Comparison of ENCODE assay signal across 20 mouse cellular contexts in the genomic region with DNA sequence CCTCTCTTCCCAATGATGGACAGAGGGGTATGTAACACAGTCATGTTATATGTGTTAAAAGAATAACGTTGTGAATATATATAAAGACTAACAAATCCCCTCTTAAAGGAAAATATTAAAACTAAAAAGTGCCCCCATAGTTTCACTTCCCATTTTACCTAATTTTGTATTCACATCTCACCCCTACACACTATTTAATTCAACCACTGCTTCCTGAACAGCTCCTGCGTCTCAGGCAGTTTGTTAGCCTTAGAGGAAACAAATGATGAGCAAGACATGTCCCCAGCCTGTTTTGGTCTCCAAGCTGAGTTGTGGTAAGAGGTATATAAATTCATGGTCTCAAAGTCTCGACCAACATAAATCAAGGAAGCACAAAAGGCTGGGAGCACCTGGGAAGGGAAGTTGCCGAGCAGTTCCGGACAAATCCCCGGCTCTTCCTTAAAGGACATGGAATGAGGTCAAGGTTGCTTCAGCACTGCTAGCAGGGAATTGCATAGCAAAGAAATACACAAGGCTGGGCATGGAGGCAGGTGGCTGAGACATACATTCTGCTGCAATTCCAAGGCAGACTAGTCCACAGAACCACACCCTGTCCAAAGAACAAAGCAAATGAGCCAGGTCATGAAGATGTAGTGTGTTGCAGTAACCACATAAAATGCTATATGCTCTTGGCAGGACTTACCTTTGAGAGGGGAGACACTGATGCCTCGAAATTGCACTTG.
DNase-seq lines count a peak whose midpoint lies in the region; ATAC-seq and TF ChIP-seq lines count a peak whose summit lies in the region.
"Had no signal": no experiment of that assay in that cellular context is flagged by ENCODE, and none has a peak within 500 bp of the region (broad histone marks: within the 10 kb centered on the region; RNA-seq: fewer than 3 reads in every experiment).

No protein-coding gene starts in this region.

- H3K4me3 ChIP-seq in CH12.LX (replicated peaks in 1 of 3; ENCODE audit: low read depth in 2 of 3, low read length in 2 of 3, poor library complexity in 1 of 3), result peak overlapping the region in 1 of 3 experiments; percentile 12
- H3K4me3 ChIP-seq in hindbrain, embryonic 13.5 days, result no peak overlapping the region
- H3K4me3 ChIP-seq: left cerebral cortex, adult 2 months; limb, embryonic 10.5 days; midbrain, embryonic 15.5 days had no signal

- peak overlapping the region; percentile 99 for H3K27ac ChIP-seq in CH12.LX (ENCODE audit: insufficient read depth, low read depth)
- no peak overlapping the region for H3K27ac ChIP-seq in hindbrain, embryonic 13.5 days
- H3K27ac ChIP-seq: left cerebral cortex, adult 2 months; limb, embryonic 10.5 days; macrophage; midbrain, embryonic 15.5 days had no signal

- peaks cover 0 to 4% of the 10 kb centered on the region in 2 experiments for H3K36me3 ChIP-seq in CH12.LX (replicated peaks in 1 of 2; ENCODE audit: control insufficient read depth in 1 of 2, insufficient read depth in 1 of 2, low read length in 1 of 2)
- H3K36me3 ChIP-seq in hindbrain, embryonic 13.5 days, result no peaks in the 10 kb centered on the region
- H3K36me3 ChIP-seq: limb, embryonic 10.5 days; midbrain, embryonic 15.5 days had no signal

- peak overlapping the region; percentile 43 for H3K9ac ChIP-seq in CH12.LX (ENCODE audit: insufficient read depth, low read depth)
- H3K9ac ChIP-seq in hindbrain, embryonic 13.5 days, result no peak overlapping the region
- H3K9ac ChIP-seq: midbrain, embryonic 15.5 days had no signal

- H3K9me3 ChIP-seq in CH12.LX (replicated peaks; ENCODE audit: low read length), result no peaks in the 10 kb centered on the region
- H3K9me3 ChIP-seq in hindbrain, embryonic 13.5 days, result no peaks in the 10 kb centered on the region
- H3K9me3 ChIP-seq: limb, embryonic 10.5 days; midbrain, embryonic 15.5 days had no signal

- no peak for TF ChIP-seq POLR2A in CH12.LX (IDR thresholded peaks at IDR 0.05; ENCODE audit: low read depth, low read length)

- H3K4me2 ChIP-seq in CH12.LX (ENCODE audit: insufficient read depth, low read depth, poor library complexity, severe bottlenecking), result peak overlapping the region; percentile 76
- no peak overlapping the region for H3K4me2 ChIP-seq in hindbrain, embryonic 13.5 days
- H3K4me2 ChIP-seq: liver, embryonic 11.5 days; midbrain, embryonic 15.5 days had no signal

- peak; percentile 28 for DNase-seq in A20 (ENCODE audit: low read depth, low spot score)
- peak; percentile 85 for DNase-seq in CH12.LX (ENCODE audit: extremely low read depth)
- no peak for DNase-seq in kidney, postnatal 4 days
- no peak for DNase-seq in cerebellum, postnatal 25 days
- DNase-seq: adrenal gland, postnatal 10 days; cerebellum, adult 9-11 months; gastrocnemius, postnatal 25 days; heart, postnatal 4 days; lung, adult 2 months; right cerebral cortex, postnatal 25 days; thymus, adult 2 months had no signal

- peak; percentile 96 for ATAC-seq in granulocyte monocyte progenitor cell, adult 5-6 weeks (replicated peaks; ENCODE audit: poor library complexity, severe bottlenecking)
- ATAC-seq in megakaryocyte progenitor cell, adult 5-6 weeks (replicated peaks; ENCODE audit: poor library complexity), result peak; percentile 94
- ATAC-seq in hindbrain, embryonic 13.5 days (ENCODE audit: low FRiP score), result no peak
- ATAC-seq: CD4-positive, CD25-positive, alpha-beta regulatory T cell, adult 4 months; midbrain, embryonic 15.5 days had no signal

- no peak for TF ChIP-seq CTCF in CH12.LX (conservative IDR thresholded peaks at IDR 0.05 in 1 of 2, IDR thresholded peaks at IDR 0.05 in 1 of 2; ENCODE audit: low read depth in 2 of 2, low read length in 2 of 2)

- peak; percentile 97 for TF ChIP-seq EP300 in CH12.LX (IDR thresholded peaks at IDR 0.05; ENCODE audit: low read length)

- 86% methylated on average over 7 of the region's 7 CpGs for WGBS in hindbrain, embryonic 13.5 days

- peaks cover 27 to 78% of the 10 kb centered on the region in 2 experiments for H3K4me1 ChIP-seq in CH12.LX (ENCODE audit: control insufficient read depth in 1 of 2, insufficient read depth in 2 of 2)
- H3K4me1 ChIP-seq in hindbrain, embryonic 13.5 days (replicated peaks), result peaks cover 1% of the 10 kb centered on the region

- no peaks in the 10 kb centered on the region for H3K27me3 ChIP-seq in CH12.LX (replicated peaks)
- H3K27me3 ChIP-seq in hindbrain, embryonic 13.5 days, result no peaks in the 10 kb centered on the region
- H3K27me3 ChIP-seq: midbrain, embryonic 15.5 days had no signal

- H3K79me2 ChIP-seq in CH12.LX (replicated peaks; ENCODE audit: control insufficient read depth, extremely low read depth, insufficient read depth, poor library complexity, severe bottlenecking), result peaks cover 29% of the 10 kb centered on the region

- in situ Hi-C loops in CH12.LX (cut with MboI; ENCODE audit: low pct_ligation_motif_present, low pct_unique_long_range_greater_than_20kb, low sequenced_read_pairs), result no loop called here

- TF ChIP-seq RAD21 in CH12.LX (IDR thresholded peaks at IDR 0.05; ENCODE audit: low read depth, low read length), result no peak

- dilution Hi-C loops in CH12.LX (cut with MboI; ENCODE audit: extremely low pct_ligation_motif_present, extremely low pct_unique_long_range_greater_than_20kb, low sequenced_read_pairs), result no loop called here

TF ChIP-seq in CH12.LX, 34 proteins besides CTCF, POLR2A, EP300 and RAD21:
- TF ChIP-seq MAZ (IDR thresholded peaks at IDR 0.05; ENCODE audit: low read depth, low read length), result peak; percentile 92
- peak; percentile 56; the same call in 1 of the 2 replicates for TF ChIP-seq MAFK (IDR thresholded peaks at IDR 0.05; ENCODE audit: insufficient replicate concordance, low read length)
- no peak for TF ChIP-seq E2F4 (IDR thresholded peaks at IDR 0.05; ENCODE audit: insufficient replicate concordance, low read depth, low read length)
- no peak for TF ChIP-seq HCFC1 (IDR thresholded peaks at IDR 0.05; ENCODE audit: low read depth, low read length)
- TF ChIP-seq JUN (IDR thresholded peaks at IDR 0.05; ENCODE audit: insufficient read depth, low read depth, low read length), result peak; percentile 14; the same call in 1 of the 2 replicates
- TF ChIP-seq CHD2 (IDR thresholded peaks at IDR 0.05; ENCODE audit: low read length), result peak; percentile 41
- TF ChIP-seq TBP (conservative IDR thresholded peaks at IDR 0.05; ENCODE audit: low read depth, low read length), result no peak
- TF ChIP-seq IRF4 (IDR thresholded peaks at IDR 0.05; ENCODE audit: low read depth, low read length), result peak; percentile 97
- no peak for TF ChIP-seq RCOR1 (conservative IDR thresholded peaks at IDR 0.05; ENCODE audit: low read depth, low read length)
- no peak for TF ChIP-seq NRF1 (IDR thresholded peaks at IDR 0.05; ENCODE audit: low read depth, low read length)
- no peak for TF ChIP-seq SMC3 (IDR thresholded peaks at IDR 0.05; ENCODE audit: low read depth, low read length)
- peak; percentile 68; the same call in 1 of the 2 replicates for TF ChIP-seq MEF2A (IDR thresholded peaks at IDR 0.05; ENCODE audit: borderline replicate concordance, low read depth, low read length)
- no peak for TF ChIP-seq ZNF384 (IDR thresholded peaks at IDR 0.05; ENCODE audit: low read depth, low read length)
- peak; percentile 58 for TF ChIP-seq ELF1 (IDR thresholded peaks at IDR 0.05; ENCODE audit: low read depth, low read length)
- no peak for TF ChIP-seq NELFE (IDR thresholded peaks at IDR 0.05; ENCODE audit: low read depth, low read length)
- 0 out of 2 replicates have a peak, but pooled peaks have one; percentile 42 for TF ChIP-seq SIN3A (IDR thresholded peaks at IDR 0.05; ENCODE audit: low read length)
- TF ChIP-seq MYC (IDR thresholded peaks at IDR 0.05; ENCODE audit: low read depth, low read length), result no peak
- TF ChIP-seq BHLHE40 (IDR thresholded peaks at IDR 0.05; ENCODE audit: low read depth, low read length), result peak; percentile 65
- peak; percentile 46; the same call in 1 of the 2 replicates for TF ChIP-seq MXI1 (IDR thresholded peaks at IDR 0.05; ENCODE audit: low read depth, low read length)
- peak; percentile 78 for TF ChIP-seq ETS1 (conservative IDR thresholded peaks at IDR 0.05; ENCODE audit: low read depth, low read length)
- TF ChIP-seq TCF12 (IDR thresholded peaks at IDR 0.05; ENCODE audit: low read depth, low read length), result peak; percentile 75
- TF ChIP-seq USF2 (conservative IDR thresholded peaks at IDR 0.05; ENCODE audit: low read depth, low read length), result no peak
- 0 out of 2 replicates have a peak, but pooled peaks have one; percentile 36 for TF ChIP-seq JUND (conservative IDR thresholded peaks at IDR 0.05; ENCODE audit: low read depth, low read length)
- no peak for TF ChIP-seq PAX5 (IDR thresholded peaks at IDR 0.05; ENCODE audit: low read length)
- peak; percentile 49; the same call in 1 of the 2 replicates for TF ChIP-seq CHD1 (IDR thresholded peaks at IDR 0.05; ENCODE audit: low read depth, low read length)
TF ChIP-seq in CH12.LX: peak in this region for 14.

Comparison
In these comparisons a context has a peak if more than half of its experiments do, and no peak if none do; other contexts are left out.
1. DNase-seq: peak in A20 (single experiment) and CH12.LX (single experiment); none in kidney, postnatal 4 days (0 of 2) and cerebellum, postnatal 25 days (0 of 2).